Mouse (Mus musculus) CH12F3 (cell line): ENCODE data around the gene Fam57b.

Source experiments
- in situ Hi-C: fragments of 300-500 bp; cut with MboI; formaldehyde crosslinking; loops from 2 replicates; pipeline ENCODE4 v1.14.3; 2020; ENCODE audit warnings: low sequenced_read_pairs

The Fam57b gene

DNA sequence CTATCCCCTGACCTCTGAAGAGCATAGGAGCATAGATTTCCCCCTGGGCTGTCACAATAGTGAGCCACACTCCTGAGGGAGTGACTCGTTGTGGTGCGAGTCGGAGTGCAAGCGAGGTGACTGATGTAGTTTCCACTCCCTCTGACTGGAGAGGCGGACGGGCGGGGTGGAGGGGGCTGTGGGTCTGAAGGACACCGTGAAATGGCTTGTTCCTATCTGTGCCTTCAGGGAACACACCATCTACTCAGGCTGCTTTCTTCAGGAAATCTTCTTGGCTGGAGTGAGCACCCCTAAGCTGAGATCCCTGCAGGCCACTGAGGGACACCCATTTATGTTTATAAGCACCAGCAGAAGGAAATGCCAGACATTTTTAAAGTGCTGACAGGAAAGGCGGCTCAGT lies 25.3 kb downstream of the Fam57b start:
- in situ Hi-C loops: no loop called here

DNA sequence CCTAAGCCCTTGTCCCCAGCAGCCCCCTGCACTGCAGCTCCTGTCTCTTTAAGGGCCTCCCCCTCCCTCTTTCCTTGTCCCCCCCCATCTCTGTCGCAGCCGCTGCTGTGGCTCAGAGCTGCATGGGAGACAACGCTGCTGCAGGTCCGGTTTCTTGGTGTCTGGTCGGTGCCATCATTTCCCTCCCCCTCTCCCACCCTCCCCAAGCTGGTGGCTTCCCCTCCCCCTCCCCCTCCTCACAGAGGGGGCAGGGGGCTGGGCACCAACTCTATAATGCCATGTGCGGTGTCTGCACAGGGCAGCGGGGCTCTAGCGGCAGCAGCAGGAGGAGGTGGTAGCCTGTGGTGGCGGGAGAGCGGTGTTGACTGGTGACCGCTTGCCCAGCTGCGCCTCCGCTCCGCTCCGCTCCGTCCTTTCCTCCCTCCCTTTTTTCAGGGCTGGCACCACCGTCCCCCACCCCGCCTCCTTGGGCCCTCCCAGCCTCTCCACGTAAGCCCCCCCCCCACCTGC lies 25.8 kb downstream of the Fam57b start:
- in situ Hi-C loops: no loop called here

- in situ Hi-C loops: no loop called here
Measured at GRCm38 (mm10) chr7:126823940-126824339, 26.5 kb downstream of the Fam57b start.

DNA sequence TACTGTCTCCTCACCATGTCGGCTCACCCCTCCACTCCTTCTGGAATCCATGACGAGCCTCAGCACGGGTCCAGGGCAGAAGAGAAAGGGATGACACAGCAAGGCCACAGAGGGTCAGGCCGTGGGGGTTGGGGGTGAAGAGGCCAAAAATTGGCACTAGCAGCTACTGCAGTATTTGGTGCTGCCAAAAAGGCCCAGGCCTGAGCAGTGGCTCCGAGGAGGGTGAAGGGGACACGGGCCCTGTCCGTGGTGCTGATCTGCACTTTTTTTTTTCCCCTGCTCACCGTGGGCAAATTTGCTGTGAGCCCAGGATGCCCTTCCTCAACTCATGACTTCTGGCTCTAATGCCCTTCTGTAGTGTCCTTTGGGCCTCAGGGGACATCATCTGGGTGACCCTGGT lies 27.9 kb downstream of the Fam57b start:
- in situ Hi-C loops: no loop called here

GRCm38 (mm10) chr7:126825952-126826351 lies 28.5 kb downstream of the Fam57b start:
- in situ Hi-C loops: no loop called here

- in situ Hi-C loops: no loop called here
Measured at GRCm38 (mm10) chr7:126831539-126831938, 34.1 kb downstream of the Fam57b start, which contains the start of gene 4930451I11Rik. TSS of gene 4930451I11Rik (minus strand) at chr7:126831639.

GRCm38 (mm10) chr7:126832036-126832598 lies 34.6 kb downstream of the Fam57b start:
- in situ Hi-C loops: no loop called here

- in situ Hi-C loops: no loop called here
Measured at GRCm38 (mm10) chr7:126833294-126833693, 35.8 kb downstream of the Fam57b start.

DNA sequence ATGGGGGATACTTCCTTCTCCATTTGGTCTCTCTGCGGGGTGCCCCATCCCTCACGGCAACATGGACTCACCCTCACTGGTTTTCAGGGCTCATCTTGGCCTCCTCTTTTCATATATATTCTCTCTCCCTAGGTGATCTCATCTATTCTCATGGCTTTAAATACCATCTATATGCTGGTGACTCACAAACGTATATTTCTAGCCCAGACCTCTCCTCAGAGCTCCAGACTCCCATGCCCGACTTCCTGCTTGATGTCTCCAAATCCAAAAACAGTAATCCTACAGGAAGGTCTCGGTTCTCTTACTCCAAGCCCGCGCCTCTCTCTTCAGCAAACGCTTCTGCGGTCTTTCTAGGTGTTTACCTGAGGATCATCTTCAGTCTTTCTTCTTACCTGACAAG lies 45.8 kb downstream of the Fam57b start:
- in situ Hi-C loops: no loop called here

- in situ Hi-C loops: no loop called here
Measured at GRCm38 (mm10) chr7:126845516-126845915, 48.0 kb downstream of the Fam57b start.

- in situ Hi-C loops: no loop called here
Measured at GRCm38 (mm10) chr7:126847116-126847420, 49.6 kb downstream of the Fam57b start, which contains the start of gene Doc2a. TSS of gene Doc2a (plus strand) at chr7:126847416.

DNA sequence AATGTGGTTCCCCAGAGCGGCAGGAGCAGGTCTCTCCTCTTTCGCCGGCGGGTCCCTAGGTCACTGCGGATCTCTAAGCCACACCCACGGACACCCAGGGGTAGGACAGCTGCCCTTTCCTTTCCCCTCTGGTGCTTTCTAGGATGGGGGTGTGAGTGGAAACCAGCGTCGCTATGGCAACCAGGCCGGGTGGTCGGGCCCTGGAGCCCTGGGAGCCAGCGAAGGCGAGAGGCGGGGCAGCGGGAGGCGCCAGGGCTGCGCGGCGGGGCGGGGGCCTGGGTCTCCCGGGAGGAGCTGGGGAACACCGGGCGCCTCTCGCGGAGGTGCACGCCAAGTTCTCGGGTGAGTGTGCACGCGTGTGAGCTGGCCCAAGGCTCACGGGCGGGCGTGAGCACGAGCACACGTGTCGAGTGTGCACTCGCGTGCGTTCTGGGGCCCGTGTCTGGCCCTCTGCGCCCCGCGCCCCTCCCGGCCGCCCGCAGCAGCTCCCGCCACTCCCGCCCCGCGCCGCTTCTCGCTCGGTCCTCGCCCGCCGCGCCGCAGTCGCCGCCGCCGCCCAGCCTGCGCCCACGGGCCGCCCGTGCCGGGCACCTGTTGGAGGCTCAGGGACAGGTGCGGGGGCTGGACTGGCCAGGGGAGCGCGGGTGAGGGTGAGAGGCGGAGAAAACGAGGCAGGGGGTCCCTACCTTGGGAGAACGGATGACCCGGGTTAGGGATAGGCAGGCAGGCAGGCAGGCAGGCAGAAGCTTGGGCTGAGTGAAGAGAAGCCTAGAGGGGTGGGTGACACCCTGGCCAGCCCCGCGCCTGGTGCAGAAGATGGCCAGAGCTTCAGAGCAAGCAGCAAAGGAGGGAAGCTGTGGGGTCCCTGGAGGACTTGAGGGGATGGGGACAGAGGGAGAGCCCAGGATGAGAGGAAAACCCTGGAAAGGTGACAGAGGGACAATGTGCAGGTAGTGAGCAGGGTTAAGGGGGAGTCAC lies 50.2 kb downstream of the Fam57b start:
- in situ Hi-C loops: no loop called here

DNA sequence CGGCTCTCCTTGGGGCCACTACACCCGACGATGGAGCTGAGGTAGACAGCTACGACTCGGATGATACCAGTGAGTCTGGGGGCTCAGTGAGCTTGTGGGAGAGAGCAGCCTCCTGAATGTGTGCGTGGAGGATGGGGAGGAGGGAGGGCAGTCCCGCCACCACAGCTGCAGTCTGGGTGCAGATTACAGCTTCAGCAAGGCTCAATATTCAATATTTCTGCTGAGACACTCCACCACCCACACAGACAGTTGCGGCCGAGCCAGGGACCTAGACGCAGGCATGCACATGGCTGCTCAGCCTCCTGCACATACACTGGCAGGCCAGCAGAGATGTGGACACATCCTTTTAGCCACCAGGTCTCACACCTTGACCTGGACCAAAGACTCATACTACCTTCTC lies 51.3 kb downstream of the Fam57b start:
- in situ Hi-C loops: no loop called here

DNA sequence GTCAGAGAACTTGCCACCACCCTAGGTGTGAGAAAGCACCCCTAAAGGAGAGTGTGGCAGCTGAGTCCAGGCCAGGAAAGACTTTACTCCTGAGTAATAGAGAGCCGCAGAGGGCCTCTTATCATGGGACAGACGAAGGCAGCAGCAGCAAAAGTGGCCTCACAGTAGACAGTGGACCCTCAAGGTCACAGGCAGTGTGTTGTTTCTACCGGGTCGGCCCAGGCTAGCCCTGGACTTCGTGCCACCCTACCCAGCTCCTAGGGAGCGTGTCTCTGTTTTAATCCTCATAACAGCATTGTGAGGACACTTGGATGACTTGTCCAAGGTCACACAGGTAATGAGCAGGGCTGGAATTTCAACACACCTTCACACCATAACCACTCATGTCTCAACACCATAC lies 52.7 kb downstream of the Fam57b start:
- in situ Hi-C loops: no loop called here

DNA sequence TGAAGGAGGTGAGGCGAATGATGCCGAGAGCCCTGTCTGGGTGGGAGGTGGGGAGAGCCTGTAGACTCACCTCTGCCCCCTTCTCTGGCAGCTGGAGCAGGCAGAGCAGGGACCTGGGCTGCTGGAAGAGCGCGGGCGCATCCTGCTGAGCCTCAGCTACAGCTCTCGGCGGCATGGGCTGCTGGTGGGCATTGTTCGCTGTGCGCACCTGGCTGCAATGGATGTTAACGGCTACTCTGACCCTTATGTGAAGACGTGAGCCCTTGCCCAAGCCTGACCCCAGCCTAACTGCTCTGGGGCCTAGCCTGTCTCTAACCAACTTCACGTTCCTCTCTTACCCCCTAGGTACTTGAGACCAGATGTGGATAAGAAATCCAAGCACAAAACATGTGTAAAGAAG lies 53.7 kb downstream of the Fam57b start:
- in situ Hi-C loops: no loop called here

DNA sequence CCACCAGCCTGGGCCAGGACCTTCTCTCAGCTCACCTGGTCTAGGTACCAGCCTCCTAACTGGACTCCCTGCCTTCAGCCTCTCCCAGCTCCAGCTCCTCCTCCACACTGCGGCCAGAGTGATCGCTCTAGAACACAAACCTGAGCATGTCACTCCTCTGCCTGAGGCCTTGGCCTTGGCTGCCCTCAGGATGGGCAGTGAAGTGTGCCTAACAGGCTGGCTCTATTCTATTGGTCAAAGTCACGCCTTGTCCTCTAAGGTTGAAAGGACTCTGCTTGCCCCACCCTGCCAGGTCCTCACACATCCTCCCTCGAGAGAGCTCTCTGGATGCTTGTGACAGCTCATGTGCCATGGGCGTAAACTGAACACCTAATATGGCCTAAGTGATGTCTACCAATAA lies 56.0 kb downstream of the Fam57b start:
- in situ Hi-C loops: no loop called here

GRCm38 (mm10) chr7:126855641-126856040 lies 58.2 kb downstream of the Fam57b start:
- in situ Hi-C loops: no loop called here

DNA sequence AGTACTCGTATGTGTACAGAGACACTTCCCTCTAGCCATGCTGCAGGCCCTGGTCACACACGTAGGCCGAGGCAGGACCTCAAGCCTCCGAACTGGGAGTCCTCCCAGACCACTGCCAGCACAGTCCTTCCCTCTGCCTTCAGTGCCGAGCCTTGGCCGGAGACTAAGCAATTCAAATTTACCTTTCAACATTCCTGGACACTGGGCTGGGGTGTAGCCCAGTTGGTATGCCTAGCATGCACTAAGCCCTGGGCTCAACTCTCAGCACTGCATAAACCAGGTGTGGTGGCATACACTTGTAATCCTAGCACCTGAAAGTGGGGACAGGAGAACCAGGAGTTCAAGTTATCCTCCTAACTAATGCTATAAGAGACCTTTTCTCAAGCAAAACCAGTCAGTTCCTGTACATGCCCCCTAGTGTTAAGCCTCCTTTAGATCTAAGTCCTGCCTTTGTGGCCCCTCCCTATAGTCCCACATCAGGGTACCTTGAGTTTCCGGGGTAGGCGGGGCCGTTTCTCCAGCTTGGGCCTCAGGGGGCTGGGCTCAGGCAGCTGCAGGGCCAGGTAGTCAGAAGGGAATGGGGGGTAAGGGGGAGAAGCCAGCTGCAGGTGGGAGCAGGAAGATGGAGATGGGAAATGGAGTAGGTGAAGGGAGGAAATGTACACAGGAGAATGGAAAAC lies 59.4 kb downstream of the Fam57b start:
- in situ Hi-C loops: no loop called here

- in situ Hi-C loops: no loop called here
Measured at GRCm38 (mm10) chr7:126860987-126861386, 63.5 kb downstream of the Fam57b start.

GRCm38 (mm10) chr7:126861429-126862130 lies 64.1 kb downstream of the Fam57b start, which contains the start of gene Hirip3:
TSS of gene Hirip3 (plus strand) at chr7:126861972.
- in situ Hi-C loops: no loop called here
